Mouse (Mus musculus) cortical plate, adult 2 months (tissue): ENCODE data around the gene Slit3. TPM values are rescaled to one million over a fixed set of nuclear protein-coding genes. Genes with fewer than 3 reads are reported as not detected.
A peak's percentile ranks its signal among the peaks of the same experiment; 100 is the strongest.

ENCODE experiments used
- H3K27ac ChIP-seq: fragments of 200-500 bp; 2 replicates; pipeline ENCODE4 v1.5.1; 2012; ENCODE audit warnings: low read length, control low read depth, inconsistent platforms; ENCODE audit not compliant: insufficient read depth
- H3K4me1 ChIP-seq: fragments of 200-500 bp; 2 replicates; pipeline ENCODE4 v1.6.1; 2011; ENCODE audit warnings: low read length; ENCODE audit not compliant: control insufficient read depth, insufficient read depth
- H3K4me3 ChIP-seq: fragments of 200-500 bp; 2 replicates; pipeline ENCODE4 v1.5.1; 2011; ENCODE audit warnings: mild to moderate bottlenecking, low read length, control low read depth; ENCODE audit not compliant: insufficient read depth
- CTCF ChIP-seq: fragments of 200-500 bp; IDR thresholded peaks from 2 replicates; pipeline ENCODE4 v1.5.1; 2011; ENCODE audit warnings: mild to moderate bottlenecking, control low read depth, low read length; ENCODE audit not compliant: insufficient read depth; ENCODE audit errors: extremely low read depth
- POLR2A ChIP-seq: fragments of 200-500 bp; IDR thresholded peaks from 2 replicates; pipeline ENCODE4 v1.6.1; 2011; ENCODE audit warnings: mild to moderate bottlenecking, low read length, control low read depth; ENCODE audit not compliant: insufficient read depth; ENCODE audit errors: extremely low read depth
- polyA plus RNA-seq: library from polyadenylated mRNA; depleted of rRNA; stranded (reverse); fragments of >200 nt; gene quantifications from 2 replicates; pipeline ENCODE4 v1.2.3, GENCODE M21; 2012

The Slit3 gene
- polyA plus RNA-seq, 1 experiment: 15.8 TPM

GRCm38 (mm10) chr11:35608794-35609193 lies 487.8 kb downstream of the Slit3 start:
- H3K27ac ChIP-seq: no peak overlapping the region
- peaks cover 8% of the 10 kb centered on the region for H3K4me1 ChIP-seq
- TF ChIP-seq CTCF (no peak), POLR2A (no peak)
- no peak overlapping the region for H3K4me3 ChIP-seq

DNA sequence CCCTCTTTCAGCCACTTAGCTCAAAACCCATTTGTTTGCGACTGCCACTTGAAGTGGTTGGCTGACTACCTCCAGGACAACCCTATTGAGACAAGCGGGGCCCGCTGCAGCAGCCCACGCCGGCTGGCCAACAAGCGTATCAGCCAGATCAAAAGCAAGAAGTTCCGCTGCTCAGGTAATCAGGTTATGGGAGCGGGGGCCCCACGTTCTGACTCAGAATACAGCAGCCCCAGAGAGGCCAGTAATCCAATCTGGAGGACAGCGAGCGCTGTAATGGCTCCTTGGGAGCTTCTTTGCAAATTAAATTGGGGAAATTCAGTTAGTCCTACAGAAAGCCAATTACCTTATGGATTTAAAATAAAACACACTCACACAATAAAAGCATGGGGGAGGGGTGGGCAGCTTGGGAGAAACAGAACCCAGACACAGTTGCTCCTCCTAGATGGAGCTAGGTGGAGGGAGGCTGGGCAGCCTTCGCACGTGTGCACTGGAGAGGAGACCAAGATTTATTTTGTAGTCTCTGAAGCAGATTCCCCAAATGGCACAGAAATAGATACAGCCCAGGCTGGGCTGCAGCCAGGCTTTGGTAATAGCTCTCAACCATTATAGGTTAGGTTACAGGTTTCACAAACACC lies 491.4 kb downstream of the Slit3 start:
- H3K4me1 ChIP-seq: peaks cover 5% of the 10 kb centered on the region
- H3K4me3 ChIP-seq: no peak overlapping the region
- TF ChIP-seq CTCF (no peak), POLR2A (no peak)
- H3K27ac ChIP-seq: no peak overlapping the region

DNA sequence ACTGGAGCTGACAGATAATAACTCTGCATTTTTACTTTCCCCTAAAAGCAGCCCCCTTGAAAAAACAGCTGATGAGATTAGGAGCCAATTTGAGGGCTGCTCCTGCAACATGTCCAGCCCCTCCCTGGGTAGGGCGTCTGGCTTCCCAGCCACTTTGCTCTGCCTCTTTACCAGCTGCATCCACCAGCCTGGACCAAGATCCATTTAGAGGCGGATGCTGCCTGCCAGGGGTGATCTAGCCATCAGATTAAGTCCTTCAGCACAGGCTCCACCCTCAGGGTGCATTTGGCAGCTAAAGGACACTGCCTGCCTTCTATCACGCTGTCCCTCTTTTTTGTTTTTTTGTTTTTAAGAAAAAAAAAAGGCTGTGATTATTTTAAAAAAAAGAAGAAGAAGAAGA lies 493.5 kb downstream of the Slit3 start:
- no peak overlapping the region for H3K27ac ChIP-seq
- peaks cover 2% of the 10 kb centered on the region; the same call in 1 of the 2 replicates for H3K4me1 ChIP-seq
- no peak overlapping the region for H3K4me3 ChIP-seq
- no peak for TF ChIP-seq CTCF
- TF ChIP-seq POLR2A: no peak

GRCm38 (mm10) chr11:35619421-35619820 lies 498.4 kb downstream of the Slit3 start:
- TF ChIP-seq POLR2A (no peak), CTCF (no peak)
- no peak overlapping the region for H3K27ac ChIP-seq
- no peaks in the 10 kb centered on the region for H3K4me1 ChIP-seq
- no peak overlapping the region for H3K4me3 ChIP-seq

DNA sequence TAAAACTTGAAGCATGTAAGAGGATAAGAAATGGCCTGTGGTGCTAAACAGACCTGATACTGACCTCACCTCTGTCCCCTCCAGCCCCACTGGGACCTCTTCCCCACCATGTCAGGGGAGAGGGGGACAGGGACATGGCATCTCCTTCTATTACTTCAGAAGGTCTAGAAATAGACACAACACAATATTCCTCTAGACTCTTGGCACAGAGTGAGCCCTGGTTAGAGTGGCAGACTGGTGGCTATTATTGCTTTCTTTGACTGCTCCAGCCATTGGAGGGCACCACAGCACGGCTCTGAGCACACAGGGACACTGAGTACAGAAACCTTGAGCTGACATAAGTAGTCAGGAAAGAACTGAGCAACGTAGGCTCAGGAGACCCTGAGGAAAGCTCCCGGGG lies 501.7 kb downstream of the Slit3 start:
- TF ChIP-seq CTCF: 0 out of 2 replicates have a peak, but pooled peaks have one; percentile 31
- no peak for TF ChIP-seq POLR2A
- no peaks in the 10 kb centered on the region; the same call in 1 of the 2 replicates for H3K4me1 ChIP-seq
- H3K27ac ChIP-seq: no peak overlapping the region
- H3K4me3 ChIP-seq: no peak overlapping the region

GRCm38 (mm10) chr11:35624515-35625270 lies 503.7 kb downstream of the Slit3 start:
- Histone ChIP-seq H3K4me3 (no peak overlapping the region), H3K27ac (no peak overlapping the region), H3K4me1 (no peaks in the 10 kb centered on the region; the same call in 1 of the 2 replicates)
- TF ChIP-seq POLR2A (no peak), CTCF (no peak)

- H3K4me1 ChIP-seq: no peaks in the 10 kb centered on the region; the same call in 1 of the 2 replicates
- no peak overlapping the region for H3K4me3 ChIP-seq
- TF ChIP-seq POLR2A (no peak), CTCF (no peak)
- no peak overlapping the region for H3K27ac ChIP-seq
Observed at GRCm38 (mm10) chr11:35625576-35625975, 504.6 kb downstream of the Slit3 start.

- TF ChIP-seq POLR2A (no peak), CTCF (no peak)
- no peak overlapping the region for H3K27ac ChIP-seq
- H3K4me3 ChIP-seq: no peak overlapping the region
- H3K4me1 ChIP-seq: no peaks in the 10 kb centered on the region; the same call in 1 of the 2 replicates
Observed at GRCm38 (mm10) chr11:35626161-35626885, 505.3 kb downstream of the Slit3 start.

- TF ChIP-seq POLR2A (no peak), CTCF (no peak)
- Histone ChIP-seq H3K4me1 (no peaks in the 10 kb centered on the region; the same call in 1 of the 2 replicates), H3K27ac (no peak overlapping the region), H3K4me3 (no peak overlapping the region)
Observed at GRCm38 (mm10) chr11:35627815-35628214, 506.8 kb downstream of the Slit3 start.
